Mouse (Mus musculus): Measurements from ENCODE around the gene Cbx7. TPM values are rescaled to one million over a fixed set of nuclear protein-coding genes. Genes with fewer than 3 reads are reported as not detected.

The Cbx7 gene
- total and polyA plus RNA-seq, 3 experiments: 8.1 to 12.4 (median 12.1) TPM

- dilution Hi-C loops (cut with MboI; ENCODE audit: extremely low pct_ligation_motif_present, extremely low pct_unique_long_range_greater_than_20kb, low sequenced_read_pairs): no loop called here
- peak overlapping the region; percentile 61; the same call in 1 of the 2 replicates for H3K27ac ChIP-seq (ENCODE audit: insufficient read depth, low read depth)
- peak overlapping the region; percentile 73 for H3K4me2 ChIP-seq (ENCODE audit: insufficient read depth, low read depth, poor library complexity, severe bottlenecking)
- peaks cover 15 to 68% of the 10 kb centered on the region in 2 experiments for H3K4me1 ChIP-seq (ENCODE audit: control insufficient read depth in 1 of 2, insufficient read depth in 2 of 2)
- H3K4me3 ChIP-seq (replicated peaks in 1 of 3; ENCODE audit: low read depth in 2 of 3, low read length in 2 of 3, poor library complexity in 1 of 3): peak overlapping the region; percentile 66 to 79 (median 72)
- no peak for DNase-seq (ENCODE audit: extremely low read depth)
- no peaks in the 10 kb centered on the region for H3K9me3 ChIP-seq (replicated peaks; ENCODE audit: low read length)
- H3K79me2 ChIP-seq (replicated peaks; ENCODE audit: control insufficient read depth, extremely low read depth, insufficient read depth, poor library complexity, severe bottlenecking): no peaks in the 10 kb centered on the region
- H3K9ac ChIP-seq (ENCODE audit: insufficient read depth, low read depth): peak overlapping the region; percentile 67
- H3K36me3 ChIP-seq (replicated peaks in 1 of 2; ENCODE audit: control insufficient read depth in 1 of 2, insufficient read depth in 1 of 2, low read length in 1 of 2): peaks cover 10 to 26% of the 10 kb centered on the region in 2 experiments
- TF ChIP-seq HCFC1 (IDR thresholded peaks at IDR 0.05; ENCODE audit: low read depth, low read length): no peak
- 0 out of 2 replicates have a peak, but pooled peaks have one; percentile 6 for TF ChIP-seq SIN3A (IDR thresholded peaks at IDR 0.05; ENCODE audit: low read length)
- TF ChIP-seq NELFE (IDR thresholded peaks at IDR 0.05; ENCODE audit: low read depth, low read length): no peak
- peak; percentile 69 for TF ChIP-seq BHLHE40 (IDR thresholded peaks at IDR 0.05; ENCODE audit: low read depth, low read length)
- no peak for TF ChIP-seq UBTF (IDR thresholded peaks at IDR 0.05; ENCODE audit: low read depth, low read length)
- TF ChIP-seq ZC3H11A (IDR thresholded peaks at IDR 0.05; ENCODE audit: low read depth, low read length): no peak
- TF ChIP-seq USF2 (conservative IDR thresholded peaks at IDR 0.05; ENCODE audit: low read depth, low read length): no peak
- no peaks in the 10 kb centered on the region for H3K27me3 ChIP-seq (replicated peaks)
- in situ Hi-C loops (cut with MboI; ENCODE audit: low pct_ligation_motif_present, low pct_unique_long_range_greater_than_20kb, low sequenced_read_pairs): no loop called here
Observed at GRCm38 (mm10) chr15:79931496-79932141, 39.3 kb downstream of the Cbx7 start.

GRCm38 (mm10) chr15:79929734-79930133 lies 41.2 kb downstream of the Cbx7 start:
- no peaks in the 10 kb centered on the region for H3K9me3 ChIP-seq (replicated peaks; ENCODE audit: low read length)
- no peak overlapping the region for H3K4me3 ChIP-seq (replicated peaks in 1 of 3; ENCODE audit: low read depth in 2 of 3, low read length in 2 of 3, poor library complexity in 1 of 3)
- dilution Hi-C loops (cut with MboI; ENCODE audit: extremely low pct_ligation_motif_present, extremely low pct_unique_long_range_greater_than_20kb, low sequenced_read_pairs) (no loop called here), in situ Hi-C loops (cut with MboI; ENCODE audit: low pct_ligation_motif_present, low pct_unique_long_range_greater_than_20kb, low sequenced_read_pairs) (no loop called here)
- no peaks in the 10 kb centered on the region for H3K27me3 ChIP-seq (replicated peaks)
- no peak overlapping the region for H3K9ac ChIP-seq (ENCODE audit: insufficient read depth, low read depth)
- H3K36me3 ChIP-seq (replicated peaks in 1 of 2; ENCODE audit: control insufficient read depth in 1 of 2, insufficient read depth in 1 of 2, low read length in 1 of 2): peaks cover 19 to 41% of the 10 kb centered on the region in 2 experiments
- H3K4me2 ChIP-seq (ENCODE audit: insufficient read depth, low read depth, poor library complexity, severe bottlenecking): no peak overlapping the region
- peaks cover 13 to 60% of the 10 kb centered on the region in 2 experiments for H3K4me1 ChIP-seq (ENCODE audit: control insufficient read depth in 1 of 2, insufficient read depth in 2 of 2)
- no peaks in the 10 kb centered on the region for H3K79me2 ChIP-seq (replicated peaks; ENCODE audit: control insufficient read depth, extremely low read depth, insufficient read depth, poor library complexity, severe bottlenecking)
- no peak for DNase-seq (ENCODE audit: extremely low read depth)
- TF ChIP-seq MEF2A (IDR thresholded peaks at IDR 0.05; ENCODE audit: borderline replicate concordance, low read depth, low read length): no peak
- no peak for TF ChIP-seq MAFK (IDR thresholded peaks at IDR 0.05; ENCODE audit: insufficient replicate concordance, low read length)
- no peak for TF ChIP-seq KAT2A (IDR thresholded peaks at IDR 0.05; ENCODE audit: insufficient replicate concordance, low read length)
- no peak for TF ChIP-seq JUN (IDR thresholded peaks at IDR 0.05; ENCODE audit: insufficient read depth, low read depth, low read length)
- TF ChIP-seq POLR2A (IDR thresholded peaks at IDR 0.05; ENCODE audit: low read depth, low read length): no peak
- no peak for TF ChIP-seq NELFE (IDR thresholded peaks at IDR 0.05; ENCODE audit: low read depth, low read length)
- TF ChIP-seq RAD21 (IDR thresholded peaks at IDR 0.05; ENCODE audit: low read depth, low read length): no peak
- no peak for TF ChIP-seq ZKSCAN1 (IDR thresholded peaks at IDR 0.05; ENCODE audit: borderline replicate concordance, low read depth, low read length)
- TF ChIP-seq JUND (conservative IDR thresholded peaks at IDR 0.05; ENCODE audit: low read depth, low read length): no peak
- TF ChIP-seq E2F4 (IDR thresholded peaks at IDR 0.05; ENCODE audit: insufficient replicate concordance, low read depth, low read length): no peak
- TF ChIP-seq NRF1 (IDR thresholded peaks at IDR 0.05; ENCODE audit: low read depth, low read length): no peak
- TF ChIP-seq ZNF384 (IDR thresholded peaks at IDR 0.05; ENCODE audit: low read depth, low read length): no peak
- no peak for TF ChIP-seq CHD2 (IDR thresholded peaks at IDR 0.05; ENCODE audit: low read length)
- TF ChIP-seq HCFC1 (IDR thresholded peaks at IDR 0.05; ENCODE audit: low read depth, low read length): no peak
- TF ChIP-seq PAX5 (IDR thresholded peaks at IDR 0.05; ENCODE audit: low read length): no peak
- TF ChIP-seq RCOR1 (conservative IDR thresholded peaks at IDR 0.05; ENCODE audit: low read depth, low read length): no peak
- no peak for TF ChIP-seq USF2 (conservative IDR thresholded peaks at IDR 0.05; ENCODE audit: low read depth, low read length)
- H3K27ac ChIP-seq (ENCODE audit: insufficient read depth, low read depth): no peak overlapping the region
